ENCODE assay signal across 28 mouse cellular contexts in the genomic region with DNA sequence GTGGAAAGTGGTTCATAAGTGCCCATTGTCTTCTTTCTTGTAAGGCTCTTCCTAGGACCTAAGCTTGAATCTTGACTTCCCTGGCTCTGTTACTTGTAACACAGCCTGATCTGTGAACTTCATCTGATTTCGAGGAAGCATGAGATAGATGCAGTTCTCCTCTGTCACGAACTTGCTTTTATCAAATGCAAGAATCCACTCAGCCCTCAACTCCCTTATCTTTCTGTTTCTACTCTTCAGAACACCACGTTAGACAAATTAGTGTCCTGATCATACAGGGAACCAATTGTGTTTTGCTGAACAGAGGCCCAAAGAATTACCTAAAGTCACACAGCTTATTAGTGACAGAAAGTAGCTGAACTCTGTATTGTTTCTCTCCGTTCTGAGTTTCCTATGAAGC.
"Had no signal": no experiment of that assay in that cellular context is flagged by ENCODE, and none has a peak within 500 bp of the region (broad histone marks: within the 10 kb centered on the region; RNA-seq: fewer than 3 reads in every experiment).

No protein-coding gene starts in this region.

- H3K4me1 ChIP-seq: hindbrain, embryonic 12.5 days; hindbrain, embryonic 13.5 days; hindbrain, embryonic 15.5 days; intestine, embryonic 15.5 days had no signal

- H3K36me3 ChIP-seq: heart, embryonic 12.5 days; heart, embryonic 13.5 days; heart, embryonic 15.5 days; hindbrain, embryonic 10.5 days; hindbrain, embryonic 12.5 days; hindbrain, embryonic 13.5 days; hindbrain, embryonic 15.5 days; intestine, embryonic 15.5 days; kidney, embryonic 15.5 days had no signal

- H3K27ac ChIP-seq: heart, embryonic 13.5 days; heart, embryonic 15.5 days; hindbrain, embryonic 10.5 days; hindbrain, embryonic 12.5 days; hindbrain, embryonic 13.5 days; hindbrain, embryonic 14.5 days; hindbrain, embryonic 15.5 days; hindbrain, postnatal 0 days; intestine, embryonic 15.5 days; kidney, embryonic 15.5 days; kidney, postnatal 0 days; layer of hippocampus, adult 2 months; left cerebral cortex, adult 2 months had no signal

- H3K27me3 ChIP-seq: hindbrain, embryonic 12.5 days; hindbrain, embryonic 13.5 days; hindbrain, embryonic 15.5 days; intestine, embryonic 15.5 days had no signal

- H3K9me3 ChIP-seq: heart, embryonic 12.5 days; heart, embryonic 13.5 days; heart, embryonic 15.5 days; hindbrain, embryonic 10.5 days; hindbrain, embryonic 12.5 days; hindbrain, embryonic 13.5 days; hindbrain, embryonic 15.5 days; intestine, embryonic 15.5 days; kidney, embryonic 15.5 days had no signal

- H3K9ac ChIP-seq: heart, embryonic 12.5 days; heart, embryonic 13.5 days; heart, embryonic 15.5 days; hindbrain, embryonic 12.5 days; hindbrain, embryonic 13.5 days; hindbrain, embryonic 14.5 days; hindbrain, embryonic 15.5 days; intestine, embryonic 15.5 days; kidney, embryonic 15.5 days had no signal

- DNase-seq: heart, postnatal 10 days; heart, postnatal 14 days; heart, postnatal 36 days; heart, postnatal 4 days; kidney, adult 11 months; kidney, adult 18-20 months; kidney, adult 2 months; kidney, adult 8-10 months; kidney, adult 9 months; kidney, postnatal 14 days; kidney, postnatal 25 days; kidney, postnatal 36 days; layer of hippocampus, adult 9-11 months; layer of hippocampus, postnatal 36 days had no signal

- H3K4me3 ChIP-seq: heart, embryonic 12.5 days; heart, embryonic 13.5 days; heart, embryonic 15.5 days; hindbrain, embryonic 10.5 days; hindbrain, embryonic 12.5 days; hindbrain, embryonic 13.5 days; hindbrain, embryonic 15.5 days; intestine, embryonic 15.5 days; kidney, embryonic 15.5 days; layer of hippocampus, adult 2 months; left cerebral cortex, adult 2 months had no signal
